Mouse (Mus musculus) heart, embryonic 16.5 days (tissue): ENCODE data around the gene Morn3. TPM values are rescaled to one million over a fixed set of nuclear protein-coding genes. Genes with fewer than 3 reads are reported as not detected.
A peak's percentile ranks its signal among the peaks of the same experiment; 100 is the strongest.

Source experiments
- ATAC-seq: fragments of 200-750 bp; cut with Nextera tagmentation; replicated peaks from 2 replicates; pipeline ENCODE4 v1.8.0; 2017; ENCODE audit warnings: moderate number of reproducible peaks; ENCODE audit not compliant: insufficient read depth, low FRiP score; ENCODE audit errors: extremely low read depth
- H3K27ac ChIP-seq: fragments of 300-500 bp; sonication (generic); 2 replicates; pipeline ENCODE4 v1.5.1; 2014; ENCODE audit warnings: mild to moderate bottlenecking, low read length, control low read depth, moderate library complexity
- H3K27me3 ChIP-seq: fragments of 300-500 bp; sonication (generic); 2 replicates; pipeline ENCODE4 v1.6.1; 2014; ENCODE audit warnings: low read length, mixed read lengths; ENCODE audit not compliant: control insufficient read depth, insufficient read depth
- H3K36me3 ChIP-seq: fragments of 300-500 bp; sonication (generic); 2 replicates; pipeline ENCODE4 v1.6.1; 2014; ENCODE audit not compliant: control insufficient read depth, insufficient read depth
- H3K4me1 ChIP-seq: fragments of 300-500 bp; sonication (generic); 2 replicates; pipeline ENCODE4 v1.6.1; 2014; ENCODE audit warnings: low read length, mixed read lengths; ENCODE audit not compliant: control insufficient read depth, insufficient read depth
- H3K4me2 ChIP-seq: fragments of 300-500 bp; sonication (generic); 2 replicates; pipeline ENCODE4 v1.6.1; 2014; ENCODE audit warnings: low read depth, mild to moderate bottlenecking, control low read depth, low read length
- H3K4me3 ChIP-seq: fragments of 300-500 bp; sonication (generic); 2 replicates; pipeline ENCODE4 v1.5.1; 2014; ENCODE audit warnings: mild to moderate bottlenecking, control low read depth, low read length
- H3K9ac ChIP-seq: fragments of 300-500 bp; sonication (generic); 2 replicates; pipeline ENCODE4 v1.6.1; 2014; ENCODE audit warnings: low read length, control low read depth
- H3K9me3 ChIP-seq: fragments of 300-500 bp; sonication (generic); replicated peaks from 2 replicates; pipeline ENCODE4 v1.6.1; 2016; ENCODE audit warnings: low read length; ENCODE audit not compliant: control insufficient read depth
- WGBS: fragments of 180-500 bp; shearing (Covaris S2); extraction: QIAGEN DNeasy Blood & Tissue Kit; methylation state at CpG from one replicate; pipeline ENCODE4 v1.1.7; 2014; 5-methylcytosine and 5-hydroxymethylcytosine counted together
- polyA plus RNA-seq: library from polyadenylated mRNA; unstranded; fragments of >200 nt; fragmentation: Nextera tagmentation; extraction: Ambion mirVana; gene quantifications from 2 replicates; pipeline ENCODE4 v1.2.1, GENCODE M21; 2015

The Morn3 gene
- polyA plus RNA-seq, 1 experiment from 2014 or later = 1.5 TPM

DNA sequence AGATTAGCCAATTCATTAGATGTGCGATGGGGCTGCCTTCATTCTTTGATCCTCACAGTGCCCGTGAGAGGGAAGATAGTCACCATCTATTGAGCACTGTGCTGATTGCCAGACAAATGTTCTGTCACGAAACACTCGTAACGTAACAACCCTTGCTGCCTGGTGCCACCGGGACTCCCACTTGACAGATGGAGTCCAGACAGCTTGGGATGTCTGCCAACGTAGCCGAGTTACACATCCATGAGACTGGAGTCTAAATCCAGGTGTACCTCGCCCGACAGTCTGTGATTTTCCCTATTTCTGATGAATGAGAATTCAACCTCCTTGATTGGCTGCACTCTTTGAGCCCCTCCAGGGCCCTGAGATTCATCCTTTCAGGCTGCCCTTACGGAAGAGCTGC lies 36.9 kb downstream of the Morn3 start:
- Histone ChIP-seq H3K9ac (0 out of 2 replicates have a peak overlapping the region, but pooled peaks have one; percentile 12), H3K27me3 (no peaks in the 10 kb centered on the region), H3K4me3 (no peak overlapping the region), H3K36me3 (no peaks in the 10 kb centered on the region), H3K9me3 (no peaks in the 10 kb centered on the region), H3K27ac (no peak overlapping the region), H3K4me2 (peak overlapping the region; percentile 7; the same call in 1 of the 2 replicates), H3K4me1 (peaks cover 17% of the 10 kb centered on the region)
- WGBS = 28% methylated on average over 11 of the region's 11 CpGs
- ATAC-seq = no peak

DNA sequence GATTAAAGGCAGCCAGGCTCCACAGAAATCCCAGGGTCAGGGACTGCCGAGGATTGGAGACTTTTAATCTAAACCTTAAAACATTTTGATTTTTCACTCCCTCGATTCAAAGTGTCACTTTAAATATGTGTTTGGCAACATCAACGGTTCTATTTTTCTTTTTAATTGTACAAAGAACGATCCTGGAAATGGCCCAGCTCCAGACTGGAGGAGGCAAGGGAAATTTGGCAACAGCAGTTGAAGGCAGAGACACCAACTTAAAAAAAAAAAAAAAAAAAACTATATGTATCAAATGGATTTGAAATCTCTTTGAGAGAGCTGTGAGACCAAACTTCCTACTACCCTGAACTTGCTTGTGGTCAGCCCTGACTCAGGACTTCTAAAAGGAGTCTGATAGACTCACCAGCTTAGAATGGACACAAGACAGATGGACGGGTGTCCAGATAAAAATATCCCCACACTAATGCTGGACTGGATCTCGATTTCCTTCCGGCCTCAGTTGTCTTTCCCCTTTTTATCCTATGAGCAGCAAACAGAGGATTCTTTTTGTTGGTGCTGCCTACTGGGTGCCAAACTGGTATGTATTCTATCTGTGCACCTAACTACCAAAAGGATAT lies 37.8 kb downstream of the Morn3 start:
- Histone ChIP-seq H3K9me3 (no peaks in the 10 kb centered on the region), H3K4me1 (peaks cover 12% of the 10 kb centered on the region), H3K27me3 (no peaks in the 10 kb centered on the region), H3K27ac (no peak overlapping the region), H3K36me3 (no peaks in the 10 kb centered on the region), H3K4me2 (no peak overlapping the region), H3K9ac (no peak overlapping the region), H3K4me3 (no peak overlapping the region)
- WGBS = 54% methylated on average over 7 of the region's 7 CpGs
- no peak for ATAC-seq

DNA sequence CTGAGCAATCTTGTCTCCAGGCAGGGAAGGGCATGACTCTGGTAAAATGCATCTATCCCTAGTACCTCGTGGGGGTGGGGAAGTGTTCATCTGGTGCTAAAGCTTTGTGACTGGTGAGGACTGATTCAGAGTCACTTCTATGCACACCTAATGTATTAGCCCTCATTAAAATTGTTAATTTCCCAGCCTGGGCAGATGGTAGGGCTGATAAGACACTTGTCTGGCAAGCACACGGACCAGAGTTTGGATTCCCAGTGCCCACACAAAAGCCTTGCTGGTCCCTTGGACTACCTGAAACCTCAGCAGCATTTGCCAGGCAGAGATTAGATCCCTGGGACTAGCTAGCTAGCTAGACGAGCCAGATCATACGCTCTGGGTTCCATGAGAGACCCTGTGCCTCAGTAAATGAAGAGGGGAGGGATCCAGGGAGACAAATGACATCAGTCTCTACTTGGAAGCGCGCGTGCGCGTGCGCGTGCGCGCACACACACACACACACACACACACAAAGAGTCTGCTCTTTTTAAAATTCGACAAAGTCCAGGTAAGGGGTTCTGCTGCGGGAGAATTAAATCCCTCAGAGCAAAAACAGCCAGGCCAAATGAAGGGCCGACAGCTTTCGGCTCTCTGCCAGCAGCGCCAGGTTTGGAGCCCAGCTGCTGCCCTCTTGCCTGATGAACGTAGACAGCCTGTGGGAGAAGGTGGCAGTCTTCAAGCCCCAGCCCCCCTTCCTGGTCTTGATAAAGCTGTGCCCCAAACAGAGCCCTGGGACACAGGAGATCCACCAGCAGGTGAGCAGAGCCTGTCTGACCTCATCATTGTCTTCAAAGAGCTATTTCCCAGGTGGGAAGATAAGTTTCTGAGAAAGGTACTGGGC lies 40.9 kb downstream of the Morn3 start:
- no peak overlapping the region for H3K4me2 ChIP-seq
- no peaks in the 10 kb centered on the region for H3K9me3 ChIP-seq
- peaks cover 12% of the 10 kb centered on the region for H3K4me1 ChIP-seq
- 58% methylated on average over 19 of the region's 19 CpGs for WGBS
- no peak for ATAC-seq
- no peaks in the 10 kb centered on the region for H3K36me3 ChIP-seq
- no peaks in the 10 kb centered on the region for H3K27me3 ChIP-seq
- no peak overlapping the region for H3K4me3 ChIP-seq
- H3K27ac ChIP-seq = no peak overlapping the region
- no peak overlapping the region for H3K9ac ChIP-seq

DNA sequence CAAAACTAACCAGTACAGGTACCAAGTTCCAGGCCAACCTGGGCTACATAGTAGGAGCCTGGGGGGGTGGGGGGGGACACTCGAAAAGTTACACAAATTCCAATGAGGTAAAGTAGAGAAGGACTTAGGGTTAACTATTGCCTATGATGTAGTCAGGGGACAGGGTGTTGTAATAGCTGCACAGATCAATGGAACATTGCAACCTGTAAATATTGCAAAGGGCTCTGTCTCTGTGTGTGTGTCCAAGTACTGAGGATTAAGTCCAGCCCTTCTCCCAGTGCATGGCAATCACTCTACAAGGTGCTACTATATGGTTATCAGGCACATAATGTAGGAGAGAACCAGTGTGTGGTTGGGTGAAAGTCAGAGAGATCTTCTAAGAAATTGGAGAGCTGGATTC lies 45.9 kb downstream of the Morn3 start:
- no peak overlapping the region for H3K9ac ChIP-seq
- H3K36me3 ChIP-seq = no peaks in the 10 kb centered on the region
- ATAC-seq = no peak
- H3K9me3 ChIP-seq = no peaks in the 10 kb centered on the region
- no peaks in the 10 kb centered on the region for H3K27me3 ChIP-seq
- H3K4me3 ChIP-seq = no peak overlapping the region
- H3K4me1 ChIP-seq = peaks cover 3% of the 10 kb centered on the region; the same call in 1 of the 2 replicates
- no peak overlapping the region for H3K27ac ChIP-seq
- no peak overlapping the region for H3K4me2 ChIP-seq
- 48% methylated on average over 1 of the region's 1 CpGs for WGBS

DNA sequence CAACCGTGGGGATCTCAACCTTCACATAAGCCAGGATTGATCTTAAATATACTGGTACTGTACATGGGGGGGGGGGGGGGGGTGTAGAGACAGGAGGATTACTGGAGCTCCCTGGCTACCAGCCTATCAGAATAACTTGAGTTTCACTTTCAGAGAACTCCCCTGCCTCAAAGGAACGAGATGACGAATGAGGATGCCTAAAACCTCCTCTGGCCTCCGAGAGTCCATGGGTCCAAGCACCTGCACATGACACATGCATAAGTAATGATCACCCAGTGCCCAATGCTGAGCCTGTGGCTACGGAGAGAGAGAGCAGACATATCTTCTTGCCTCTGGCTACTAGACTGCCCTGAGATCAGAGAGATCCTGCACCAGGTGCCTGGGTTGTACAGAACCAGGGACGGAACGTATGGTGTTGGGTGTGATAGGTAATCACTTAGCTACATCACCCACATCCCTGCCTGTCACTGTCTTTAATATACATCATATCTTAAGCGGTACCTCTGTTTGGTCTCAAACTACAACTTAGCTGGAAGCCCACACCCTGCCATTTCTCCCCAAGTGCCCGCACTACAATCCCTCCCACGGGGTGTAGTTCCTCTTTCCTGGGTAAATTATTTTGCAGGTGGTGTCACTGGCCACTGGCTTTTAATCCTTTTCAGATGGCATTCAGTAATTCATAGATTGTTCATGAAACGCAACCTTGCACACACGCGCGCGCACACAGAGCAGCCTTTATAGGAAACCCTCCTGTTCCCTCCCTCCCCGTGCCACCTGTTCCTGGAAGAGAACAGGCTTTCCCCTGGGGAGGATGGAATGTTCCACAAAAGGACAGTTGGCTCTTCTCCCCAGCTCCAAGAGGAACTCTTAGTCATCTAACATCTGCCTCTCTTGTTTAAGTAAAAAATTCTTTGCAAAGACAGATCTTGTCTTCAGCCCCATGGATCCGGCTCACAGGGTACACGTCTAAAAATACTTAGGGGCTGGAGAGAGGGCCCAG lies 49.3 kb downstream of the Morn3 start:
- Histone ChIP-seq H3K36me3 (no peaks in the 10 kb centered on the region), H3K9me3 (no peaks in the 10 kb centered on the region), H3K9ac (no peak overlapping the region), H3K4me2 (no peak overlapping the region), H3K27ac (no peak overlapping the region), H3K27me3 (no peaks in the 10 kb centered on the region), H3K4me3 (no peak overlapping the region), H3K4me1 (peaks cover 7% of the 10 kb centered on the region)
- WGBS = 73% methylated on average over 18 of the region's 18 CpGs
- no peak for ATAC-seq

DNA sequence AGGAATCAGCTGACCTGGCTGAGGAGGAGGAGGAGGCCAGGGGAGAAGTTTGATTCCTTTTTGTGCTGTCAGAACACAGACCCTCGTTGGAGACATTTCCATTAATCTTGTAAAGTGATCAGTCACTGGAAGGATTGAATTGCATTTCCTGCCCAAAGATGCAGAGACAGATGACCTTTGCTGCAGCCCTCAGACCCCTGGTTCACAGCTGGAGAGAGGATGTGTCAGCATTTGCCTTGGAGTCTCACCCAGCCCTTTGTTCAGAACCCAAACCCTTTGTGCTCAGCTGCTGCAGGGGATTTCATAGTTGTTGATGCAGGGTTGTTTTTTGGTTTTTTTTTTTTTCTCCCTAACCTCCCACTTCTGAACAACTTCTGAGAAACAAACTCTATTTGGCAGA lies 51.9 kb downstream of the Morn3 start:
- peak overlapping the region; percentile 40 for H3K4me2 ChIP-seq
- no peak overlapping the region for H3K9ac ChIP-seq
- no peak overlapping the region for H3K4me3 ChIP-seq
- no peak for ATAC-seq
- no peaks in the 10 kb centered on the region for H3K27me3 ChIP-seq
- no peaks in the 10 kb centered on the region for H3K9me3 ChIP-seq
- H3K4me1 ChIP-seq = peaks cover 22% of the 10 kb centered on the region
- 8% methylated on average over 1 of the region's 1 CpGs for WGBS
- H3K36me3 ChIP-seq = no peaks in the 10 kb centered on the region
- H3K27ac ChIP-seq = no peak overlapping the region

DNA sequence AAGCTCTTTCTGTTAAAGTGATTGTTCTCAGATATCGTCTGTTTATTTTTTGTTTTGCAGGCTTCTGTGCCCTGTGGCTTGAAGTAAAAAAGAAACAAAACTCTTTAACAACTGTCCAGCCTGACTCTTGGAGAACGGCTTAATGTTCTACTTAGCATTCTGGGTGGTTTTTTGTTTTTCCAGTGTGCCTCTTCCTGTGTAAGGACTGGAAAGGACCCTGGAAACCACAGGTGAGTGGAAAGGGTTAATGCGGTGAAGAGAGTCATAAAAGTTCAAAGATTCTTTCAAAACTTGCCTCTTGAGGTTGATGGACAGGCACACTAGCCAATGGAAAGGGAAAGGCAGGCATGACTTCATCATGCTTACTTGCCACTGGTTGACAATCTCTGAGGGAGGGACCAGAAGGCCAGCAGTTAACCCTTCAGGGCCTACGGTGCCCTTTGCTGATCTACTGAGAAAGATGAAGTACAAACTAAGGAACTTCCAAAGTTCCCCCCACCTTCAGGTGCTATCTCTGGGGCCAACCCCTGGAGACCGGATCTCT lies 52.4 kb downstream of the Morn3 start:
- peak; percentile 89 for ATAC-seq
- Histone ChIP-seq H3K4me2 (peak overlapping the region; percentile 64), H3K4me3 (peak overlapping the region; percentile 38), H3K9me3 (no peaks in the 10 kb centered on the region), H3K36me3 (no peaks in the 10 kb centered on the region), H3K4me1 (peaks cover 24% of the 10 kb centered on the region), H3K27me3 (no peaks in the 10 kb centered on the region), H3K27ac (0 out of 2 replicates have a peak overlapping the region, but pooled peaks have one; percentile 28), H3K9ac (peak overlapping the region; percentile 61)
- 10% methylated on average over 5 of the region's 5 CpGs for WGBS

DNA sequence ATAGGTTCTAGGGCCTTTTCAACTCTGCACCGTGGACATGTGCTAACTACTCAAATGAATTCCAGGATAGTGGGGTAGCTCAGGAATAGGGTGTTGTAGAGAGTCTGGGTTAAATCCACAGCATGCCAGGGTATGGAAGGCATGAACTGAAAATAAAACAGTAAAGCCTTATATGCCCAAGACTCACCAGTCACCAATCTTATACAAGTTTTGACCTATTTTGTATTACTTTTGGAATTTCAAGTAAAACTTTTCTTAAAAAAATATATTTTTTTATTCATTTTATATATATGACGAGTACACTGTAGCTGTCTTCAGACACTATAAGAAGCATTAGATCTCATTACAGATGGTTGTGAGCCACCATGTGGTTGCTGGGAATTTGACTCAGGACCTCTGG lies 53.0 kb downstream of the Morn3 start:
- WGBS = 56% methylated on average over 2 of the region's 2 CpGs
- no peaks in the 10 kb centered on the region for H3K36me3 ChIP-seq
- H3K4me3 ChIP-seq = peak overlapping the region; percentile 38
- H3K27ac ChIP-seq = 0 out of 2 replicates have a peak overlapping the region, but pooled peaks have one; percentile 28
- H3K9ac ChIP-seq = no peak overlapping the region
- H3K9me3 ChIP-seq = no peaks in the 10 kb centered on the region
- peak overlapping the region; percentile 64 for H3K4me2 ChIP-seq
- peaks cover 24% of the 10 kb centered on the region for H3K4me1 ChIP-seq
- ATAC-seq = no peak
- H3K27me3 ChIP-seq = no peaks in the 10 kb centered on the region
